Mouse (Mus musculus): ENCODE results near the gene Sv2c.

DNA sequence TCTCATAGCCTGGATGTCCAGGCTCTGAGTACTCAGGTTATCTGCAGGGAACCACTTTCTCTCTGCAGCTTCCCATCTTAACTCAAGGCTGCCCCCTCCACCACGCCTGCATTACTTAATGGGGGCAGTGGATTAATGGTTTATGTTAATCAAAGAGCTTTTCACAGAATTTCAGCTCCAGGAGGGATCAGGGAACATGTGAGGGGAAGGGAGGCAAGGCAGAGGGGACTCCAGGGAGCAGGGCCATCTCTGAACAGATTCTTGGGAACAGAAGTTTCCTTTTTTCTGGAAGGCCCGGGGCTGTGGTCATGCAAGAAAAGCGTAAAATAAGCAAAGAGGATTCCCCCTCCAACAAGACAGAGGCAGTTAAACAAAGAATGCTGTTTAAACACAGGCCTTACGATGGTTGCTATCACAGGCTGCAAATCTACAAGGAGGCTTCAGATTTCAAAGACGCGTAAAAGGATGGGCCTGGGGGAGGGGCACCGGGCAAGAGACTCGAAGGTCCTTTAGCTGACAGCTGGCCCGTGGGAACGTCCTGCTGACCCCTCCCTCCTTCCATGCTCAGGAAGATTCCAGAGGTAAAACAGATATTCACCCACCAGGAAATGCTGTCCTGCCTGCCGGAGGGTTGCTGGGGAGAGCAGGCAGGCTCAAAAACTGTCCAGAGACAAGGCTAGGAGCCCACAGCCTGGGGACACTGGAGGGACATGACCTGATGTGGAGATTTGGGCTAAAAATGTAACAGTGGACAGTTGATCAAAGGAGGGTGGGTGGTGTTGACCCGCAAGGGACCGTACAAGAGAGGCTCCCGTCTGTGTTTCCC lies 172.5 kb downstream of the Sv2c start:
- TF ChIP-seq CTCF (IDR thresholded peaks at IDR 0.05) (no peak), EP300 (IDR thresholded peaks at IDR 0.05) (no peak)

Data from lung, postnatal 0 days (tissue).